Mouse (Mus musculus) embryonic facial prominence, embryonic 14.5 days (tissue): Measurements from ENCODE around the gene Syne4. TPM values are rescaled to one million over a fixed set of nuclear protein-coding genes. Genes with fewer than 3 reads are reported as not detected.

Experiments used
- ATAC-seq: fragments of 200-750 bp; cut with Nextera tagmentation; 2 replicates; pipeline ENCODE4 v1.8.0; 2017; ENCODE audit warnings: low read depth, moderate number of reproducible peaks, moderate TSS enrichment
- DNase-seq: peaks from one replicate; pipeline ENCODE4 v3.0.0-alpha.2; 2015; ENCODE audit warnings: low spot score
- H3K27ac ChIP-seq: fragments of 300-500 bp; sonication (generic); replicated peaks from 2 replicates; pipeline ENCODE4 v1.5.1; 2014; ENCODE audit warnings: low read depth, mild to moderate bottlenecking, low read length, moderate library complexity
- H3K27me3 ChIP-seq: fragments of 300-500 bp; sonication (generic); replicated peaks from 2 replicates; pipeline ENCODE4 v1.6.1; 2014; ENCODE audit warnings: low read length; ENCODE audit not compliant: control insufficient read depth, insufficient read depth
- H3K36me3 ChIP-seq: fragments of 300-500 bp; sonication (generic); 2 replicates; pipeline ENCODE4 v1.6.1; 2014; ENCODE audit warnings: low read length, mixed read lengths; ENCODE audit not compliant: control insufficient read depth, insufficient read depth
- H3K4me1 ChIP-seq: fragments of 300-500 bp; sonication (generic); 2 replicates; pipeline ENCODE4 v1.6.1; 2014; ENCODE audit warnings: antibody characterized with exemption, low read length; ENCODE audit not compliant: control insufficient read depth, insufficient read depth
- H3K4me2 ChIP-seq: fragments of 300-500 bp; sonication (generic); 2 replicates; pipeline ENCODE4 v1.6.1; 2014; ENCODE audit warnings: low read depth, mild to moderate bottlenecking, low read length, moderate library complexity, mixed read lengths
- H3K4me3 ChIP-seq: fragments of 300-500 bp; sonication (generic); 2 replicates; pipeline ENCODE4 v1.5.1; 2014; ENCODE audit warnings: low read depth, mild to moderate bottlenecking, low read length
- H3K9ac ChIP-seq: fragments of 300-500 bp; sonication (generic); 2 replicates; pipeline ENCODE4 v1.6.1; 2014; ENCODE audit warnings: low read depth, mild to moderate bottlenecking, low read length, moderate library complexity, mixed read lengths
- H3K9me3 ChIP-seq: fragments of 300-500 bp; sonication (generic); 2 replicates; pipeline ENCODE4 v1.6.1; 2016; ENCODE audit warnings: low read length; ENCODE audit not compliant: control insufficient read depth
- WGBS: fragments of 180-500 bp; shearing (Covaris S2); extraction: QIAGEN DNeasy Blood & Tissue Kit; methylation state at CpG from one replicate; pipeline ENCODE4 v1.1.7; 2014; 5-methylcytosine and 5-hydroxymethylcytosine counted together
- polyA plus RNA-seq: library from polyadenylated mRNA; unstranded; fragments of >200 nt; fragmentation: Nextera tagmentation; extraction: Ambion mirVana; gene quantifications from 2 replicates; pipeline ENCODE4 v1.2.1, GENCODE M21; 2014

Syne4 gene
- polyA plus RNA-seq, 1 experiment from 2014 or later: 25.4 TPM

DNA sequence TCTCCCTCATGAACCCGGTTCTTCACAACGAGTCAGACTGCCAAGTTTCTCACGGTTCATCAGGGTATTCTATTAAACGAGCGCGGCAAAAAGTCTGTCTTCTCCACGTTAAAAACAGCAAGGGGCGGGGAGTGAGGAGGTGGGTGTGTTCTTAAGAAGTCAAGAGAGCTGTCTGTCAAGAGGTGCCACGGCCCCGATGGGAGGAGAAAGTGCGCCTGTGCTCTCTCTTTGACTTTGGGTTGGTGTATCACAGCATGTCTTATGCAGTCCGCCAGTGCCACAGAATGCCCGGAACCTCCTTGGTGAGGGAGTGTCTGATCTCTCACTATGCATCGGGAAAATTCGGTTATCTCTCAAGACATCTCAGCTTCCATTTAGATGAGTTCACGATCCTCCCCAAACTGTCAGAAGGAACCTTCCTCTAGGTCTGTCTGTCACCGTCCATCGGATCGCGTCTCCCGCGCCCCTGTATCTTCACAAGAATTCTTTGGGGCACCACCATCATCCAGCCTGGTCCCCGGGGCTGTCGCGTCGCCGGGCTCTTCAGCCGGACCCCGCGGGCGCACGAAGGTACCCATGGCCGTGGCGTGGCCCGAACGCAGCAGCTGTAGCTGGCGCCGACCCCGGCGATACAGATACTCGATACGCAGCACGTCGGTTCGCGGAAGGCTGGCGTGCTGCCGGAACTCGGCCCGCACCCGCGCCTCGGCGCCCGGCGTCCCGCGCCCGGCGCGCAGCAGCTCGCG is 7.1 kb downstream of the Syne4 start, which contains the start of gene E130208F15Rik:
Gene E130208F15Rik (plus strand): TSS at position 202 of the 746 bp plus-strand sequence.
- Histone ChIP-seq H3K27me3 (no peaks in the 10 kb centered on the region), H3K4me2 (peak within 1 kb of the TSS; percentile 82), H3K27ac (peak within 1 kb of the TSS; percentile 89), H3K4me3 (peak within 1 kb of the TSS; percentile 89), H3K9ac (peak within 1 kb of the TSS; percentile 89), H3K9me3 (no peaks in the 10 kb centered on the region), H3K4me1 (peaks cover 8% of the 10 kb centered on the region; the same call in 1 of the 2 replicates), H3K36me3 (0 out of 2 replicates have a peak, but pooled peaks cover 5% of the 10 kb centered on the region)
- DNase-seq (peak; percentile 93), ATAC-seq (peak; percentile 67)
- WGBS: under 1% methylated on average over 44 of the region's 63 CpGs

DNA sequence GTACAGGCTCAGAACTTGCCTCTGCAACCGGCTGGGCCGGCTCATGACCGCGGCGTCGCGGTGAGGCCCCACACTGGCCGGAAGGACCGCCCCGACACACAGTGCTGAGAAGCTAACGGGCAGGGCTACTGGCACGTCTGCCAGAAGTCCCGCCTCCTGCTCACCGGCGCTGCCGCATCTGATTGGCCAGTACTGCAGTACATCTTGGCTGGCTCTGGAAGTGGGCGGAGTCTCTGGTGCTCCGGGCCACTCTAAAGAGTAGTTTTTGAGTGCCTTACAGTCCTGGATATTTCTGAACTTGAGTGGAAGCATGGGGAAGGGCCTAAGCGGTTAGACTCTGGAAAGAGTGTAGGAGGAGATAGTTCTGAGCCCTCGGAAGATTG is 7.7 kb downstream of the Syne4 start:
- peak overlapping the region; percentile 89 for H3K9ac ChIP-seq
- ATAC-seq (peak; percentile 99), DNase-seq (peak; percentile 99)
- H3K4me1 ChIP-seq: peaks cover 8% of the 10 kb centered on the region; the same call in 1 of the 2 replicates
- H3K4me2 ChIP-seq: peak overlapping the region; percentile 82
- peak overlapping the region; percentile 89 for H3K27ac ChIP-seq
- WGBS: under 1% methylated on average over 19 of the region's 20 CpGs
- no peaks in the 10 kb centered on the region for H3K27me3 ChIP-seq
- H3K4me3 ChIP-seq: peak overlapping the region; percentile 89
- H3K9me3 ChIP-seq: no peaks in the 10 kb centered on the region
- H3K36me3 ChIP-seq: 0 out of 2 replicates have a peak, but pooled peaks cover 3% of the 10 kb centered on the region

DNA sequence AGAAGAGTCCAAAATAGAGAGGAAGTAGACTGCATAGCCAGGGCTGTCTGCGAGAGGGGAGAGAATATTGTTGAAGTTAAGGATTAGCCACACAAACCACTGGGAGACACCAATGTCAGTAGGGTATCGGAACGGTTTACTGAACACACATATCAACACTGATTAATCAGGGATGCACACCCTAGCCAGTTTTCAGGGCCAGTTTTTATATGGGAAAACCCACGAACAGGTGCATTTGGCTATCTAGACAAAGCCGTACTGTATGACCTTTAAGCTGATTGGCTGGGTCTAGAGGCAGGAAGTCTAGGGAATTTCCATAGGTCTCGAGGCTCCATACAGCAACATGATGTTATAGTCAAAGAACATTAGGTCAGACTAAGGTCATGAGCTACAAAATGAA is 8.3 kb downstream of the Syne4 start:
- ATAC-seq (no peak), DNase-seq (no peak)
- Histone ChIP-seq H3K27me3 (no peaks in the 10 kb centered on the region), H3K4me3 (peak overlapping the region; percentile 89), H3K27ac (peak overlapping the region; percentile 89), H3K9ac (peak overlapping the region; percentile 55), H3K4me2 (peak overlapping the region; percentile 82), H3K9me3 (no peaks in the 10 kb centered on the region), H3K36me3 (no peaks in the 10 kb centered on the region), H3K4me1 (peaks cover 8% of the 10 kb centered on the region; the same call in 1 of the 2 replicates)
- 36% methylated on average over 6 of the region's 6 CpGs for WGBS

DNA sequence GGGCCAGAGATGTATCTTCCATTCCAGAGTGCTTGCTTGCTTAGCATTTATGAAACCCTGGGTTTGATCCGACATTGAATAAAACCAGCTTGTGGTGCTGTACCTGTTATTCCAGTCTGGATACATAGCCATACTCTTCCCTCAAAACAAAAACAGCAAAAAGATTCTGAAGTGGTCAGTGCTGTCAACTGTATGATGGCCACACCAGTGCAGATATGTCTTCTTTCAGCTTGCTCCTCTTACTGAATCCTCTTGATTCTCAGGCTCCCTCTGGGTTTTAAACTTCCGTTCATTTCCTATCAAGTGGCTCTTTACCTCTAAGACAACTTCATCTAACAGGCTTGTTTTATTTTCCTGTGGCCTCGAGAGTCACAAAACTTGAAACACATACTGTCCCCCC is 9.2 kb downstream of the Syne4 start, which contains the start of gene Sdhaf1:
Gene Sdhaf1 (minus strand): TSS at position 101 of the 400 bp plus-strand sequence.
- Histone ChIP-seq H3K27me3 (no peaks in the 10 kb centered on the region), H3K36me3 (no peaks in the 10 kb centered on the region), H3K9ac (peak within 1 kb of the TSS; percentile 55), H3K9me3 (no peaks in the 10 kb centered on the region), H3K4me3 (peak within 1 kb of the TSS; percentile 89), H3K27ac (peak within 1 kb of the TSS; percentile 89), H3K4me1 (peaks cover 8% of the 10 kb centered on the region; the same call in 1 of the 2 replicates), H3K4me2 (peak within 1 kb of the TSS; percentile 82)
- 79% methylated on average over 3 of the region's 3 CpGs for WGBS
- DNase-seq (no peak), ATAC-seq (no peak)

GRCm38 (mm10) chr7:30324300-30324944 is 9.8 kb downstream of the Syne4 start:
- DNase-seq: no peak
- H3K4me3 ChIP-seq: no peak overlapping the region
- H3K27ac ChIP-seq: no peak overlapping the region
- ATAC-seq: no peak
- H3K27me3 ChIP-seq: no peaks in the 10 kb centered on the region
- no peak overlapping the region for H3K9ac ChIP-seq
- WGBS: 86% methylated on average over 5 of the region's 5 CpGs
- H3K36me3 ChIP-seq: no peaks in the 10 kb centered on the region
- H3K9me3 ChIP-seq: no peaks in the 10 kb centered on the region
- no peak overlapping the region for H3K4me2 ChIP-seq
- peaks cover 8% of the 10 kb centered on the region; the same call in 1 of the 2 replicates for H3K4me1 ChIP-seq

- no peak for DNase-seq
Observed at GRCm38 (mm10) chr7:30325364-30325763, 10.8 kb downstream of the Syne4 start.

GRCm38 (mm10) chr7:30326427-30326826 is 11.8 kb downstream of the Syne4 start:
- 0 out of 2 replicates have a peak, but pooled peaks cover under 1% of the 10 kb centered on the region for H3K4me1 ChIP-seq
- no peaks in the 10 kb centered on the region for H3K27me3 ChIP-seq
- no peaks in the 10 kb centered on the region for H3K36me3 ChIP-seq
- H3K4me2 ChIP-seq: no peak overlapping the region
- H3K27ac ChIP-seq: no peak overlapping the region
- no peaks in the 10 kb centered on the region for H3K9me3 ChIP-seq
- DNase-seq: no peak
- no peak overlapping the region for H3K4me3 ChIP-seq
- no peak overlapping the region for H3K9ac ChIP-seq
- no peak for ATAC-seq

More at GRCm38 (mm10) chr7:30325364-30325763, 10.8 kb downstream of the Syne4 start:
- no peak for ATAC-seq
- Histone ChIP-seq H3K9me3 (no peaks in the 10 kb centered on the region), H3K4me3 (no peak overlapping the region), H3K27ac (no peak overlapping the region), H3K4me2 (no peak overlapping the region), H3K36me3 (no peaks in the 10 kb centered on the region), H3K27me3 (no peaks in the 10 kb centered on the region), H3K4me1 (peaks cover 8% of the 10 kb centered on the region; the same call in 1 of the 2 replicates), H3K9ac (no peak overlapping the region)
- 43% methylated on average over 2 of the region's 2 CpGs for WGBS

GRCm38 (mm10) chr7:30327140-30327539 is 12.5 kb downstream of the Syne4 start:
- H3K4me2 ChIP-seq: no peak overlapping the region
- no peaks in the 10 kb centered on the region for H3K36me3 ChIP-seq
- peak; percentile 57 for DNase-seq
- H3K9me3 ChIP-seq: no peaks in the 10 kb centered on the region
- no peak overlapping the region for H3K27ac ChIP-seq
- H3K27me3 ChIP-seq: no peaks in the 10 kb centered on the region
- ATAC-seq: no peak
- 54% methylated on average over 15 of the region's 15 CpGs for WGBS
- H3K4me1 ChIP-seq: no peaks in the 10 kb centered on the region
- H3K9ac ChIP-seq: 0 out of 2 replicates have a peak overlapping the region, but pooled peaks have one; percentile 11
- no peak overlapping the region for H3K4me3 ChIP-seq
